Mouse (Mus musculus) stomach, postnatal 0 days (tissue): ENCODE results near the gene Sept9.

ENCODE experiments used
- CTCF ChIP-seq: IDR thresholded peaks from 2 replicates; pipeline ENCODE4 v1.5.1; 2016; ENCODE audit warnings: antibody characterized with exemption, low read depth, mild to moderate bottlenecking, moderate library complexity
- EP300 ChIP-seq: optimal IDR thresholded peaks from 2 replicates; pipeline ENCODE3; 2016; ENCODE audit warnings: antibody characterized with exemption

- TF ChIP-seq CTCF (peak; percentile 37), EP300 (no peak)
Measured at GRCm38 (mm10) chr11:117183841-117184240, 15.6 kb upstream of the Sept9 start.
